Mouse (Mus musculus): Measurements from ENCODE around the gene Dnah14.

Dnah14 gene

DNA sequence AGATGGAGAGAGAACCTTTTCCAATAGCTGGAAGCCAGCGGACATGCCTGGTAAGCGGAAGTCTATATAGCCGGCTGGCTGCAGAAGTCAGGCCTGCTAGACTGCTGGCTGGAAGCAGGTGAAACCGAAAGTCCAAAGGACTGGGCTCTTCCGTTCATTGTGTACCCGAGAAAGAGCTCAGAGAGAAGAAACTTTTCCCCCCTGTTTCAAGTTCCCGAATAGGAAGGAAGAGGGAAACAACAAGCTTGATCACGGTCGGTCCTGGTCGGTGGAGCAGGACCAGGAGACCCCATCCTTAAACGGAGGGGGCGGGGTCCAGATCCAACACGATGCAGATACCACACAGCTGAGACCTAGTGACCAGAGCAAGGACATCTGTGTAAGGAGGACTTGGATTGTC, 276.1 kb downstream of the Dnah14 start:
- DNase-seq (ENCODE audit: low read depth, low spot score): no peak

DNA sequence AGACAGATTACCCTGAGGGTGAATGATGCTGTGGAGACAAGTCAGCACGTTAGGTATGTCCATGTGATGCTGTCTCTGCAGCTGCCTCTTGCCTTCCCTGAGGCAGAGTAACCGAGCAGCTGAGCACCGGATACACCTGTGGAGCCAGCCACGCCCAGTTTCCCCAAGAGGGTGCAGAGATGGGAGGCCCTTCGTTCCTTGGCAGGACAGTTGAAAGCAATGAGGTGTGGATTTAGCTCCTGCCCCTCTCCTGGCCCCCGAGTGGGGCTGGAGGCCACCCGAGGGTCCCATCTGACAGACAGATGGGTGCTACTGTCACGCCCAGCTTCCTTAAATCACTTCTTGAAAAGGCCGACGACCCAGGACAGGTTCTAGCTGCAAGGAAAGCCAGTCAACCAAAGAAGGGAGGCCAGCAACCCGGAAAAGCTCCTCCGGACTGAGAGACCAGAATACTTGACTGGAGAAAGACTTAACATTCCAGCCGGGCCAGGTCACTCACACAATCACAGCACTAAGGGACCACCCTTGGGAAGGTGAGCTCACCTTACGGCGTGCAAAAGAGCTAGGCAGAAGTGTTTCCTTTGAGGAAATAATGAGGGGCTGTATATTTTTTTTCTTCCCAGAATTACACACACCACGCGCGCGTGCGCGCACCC, 276.9 kb downstream of the Dnah14 start:
- no peak for DNase-seq (ENCODE audit: low read depth, low spot score)

DNA sequence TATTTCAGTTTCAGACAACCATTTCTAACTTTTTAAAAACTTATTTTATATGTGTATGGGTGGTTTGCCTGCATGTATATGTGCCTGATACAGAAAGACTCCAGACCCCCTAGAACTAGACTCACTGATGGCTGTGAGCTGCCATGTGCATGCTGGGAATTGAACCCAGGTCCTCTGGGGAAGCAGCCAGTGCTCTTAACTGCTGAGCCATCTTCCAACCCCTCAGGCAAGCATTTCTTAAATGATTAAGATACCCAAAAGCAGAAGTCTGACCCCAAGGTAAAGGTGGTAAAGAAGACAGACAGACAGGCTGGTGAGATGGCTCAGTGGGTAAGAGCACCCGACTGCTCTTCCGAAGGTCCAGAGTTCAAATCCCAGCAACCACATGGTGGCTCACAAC, 278.5 kb downstream of the Dnah14 start:
- DNase-seq (ENCODE audit: low read depth, low spot score): no peak

DNA sequence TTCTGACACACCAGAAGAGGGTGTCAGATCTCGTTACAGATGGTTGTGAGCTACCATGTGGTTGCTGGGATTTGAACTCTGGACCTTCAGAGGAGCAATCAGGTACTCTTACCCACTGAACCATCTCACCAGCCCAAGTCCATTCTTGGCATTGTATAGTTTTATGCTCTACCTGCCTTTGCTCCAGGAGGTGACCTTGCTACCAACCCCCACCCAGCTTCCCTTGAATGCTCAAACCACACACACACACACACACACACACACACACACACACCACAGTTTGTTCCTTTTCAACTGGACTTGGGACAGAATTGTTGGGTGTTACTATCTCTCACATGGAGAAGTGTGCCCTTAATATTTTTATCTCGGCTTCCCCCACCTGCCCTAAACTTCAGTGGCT, 280.0 kb downstream of the Dnah14 start:
- DNase-seq (ENCODE audit: low read depth, low spot score): no peak

DNA sequence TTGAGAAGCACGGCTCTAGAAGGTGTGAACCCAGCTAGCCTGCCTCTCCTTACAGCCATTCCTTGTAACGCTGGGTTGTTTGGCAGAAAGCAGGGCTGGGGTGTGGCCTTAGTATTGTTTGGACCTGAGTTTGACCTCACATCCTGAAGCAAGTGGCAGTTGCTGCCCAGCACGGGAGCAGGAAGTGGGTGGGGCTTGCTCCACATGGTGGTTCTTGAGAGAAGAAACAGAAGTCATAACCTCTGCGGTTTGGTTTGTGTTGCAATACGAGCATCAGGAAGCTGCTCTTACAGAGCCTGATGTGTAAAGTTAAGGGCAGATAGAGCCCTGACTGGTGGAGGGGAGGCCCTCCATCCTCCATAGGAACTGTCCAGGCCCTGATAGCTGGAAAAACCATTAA, 284.3 kb downstream of the Dnah14 start:
- no peak for DNase-seq (ENCODE audit: low read depth, low spot score)

- no peak for DNase-seq (ENCODE audit: low read depth, low spot score)
Measured at GRCm38 (mm10) chr1:181861181-181861902, 285.0 kb downstream of the Dnah14 start.

GRCm38 (mm10) chr1:181862676-181863374, 286.5 kb downstream of the Dnah14 start:
- no peak for DNase-seq (ENCODE audit: low read depth, low spot score)

DNA sequence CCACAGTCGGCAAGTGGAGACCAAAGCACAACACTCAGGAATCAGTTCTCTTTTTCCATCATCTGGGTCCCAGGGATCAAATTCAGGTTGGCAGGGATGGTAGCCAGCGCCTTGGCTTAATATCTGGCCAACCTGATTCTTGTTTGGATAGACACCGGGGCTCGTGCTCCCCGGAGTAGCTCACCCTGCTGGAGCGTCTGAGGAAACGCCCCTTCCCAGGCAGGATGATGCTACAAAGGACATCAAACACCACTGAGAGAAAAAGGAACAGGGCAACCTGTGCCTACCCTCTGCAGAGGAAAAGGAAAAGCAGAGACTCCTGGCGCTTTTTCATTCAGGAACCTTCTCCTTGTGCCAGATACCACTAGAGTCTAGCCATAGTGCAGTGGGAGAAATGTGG, 287.1 kb downstream of the Dnah14 start:
- no peak for DNase-seq (ENCODE audit: low read depth, low spot score)

Measured in retina, adult 2 months (tissue).